Mouse (Mus musculus): ENCODE results near the gene Gm45717. TPM values are rescaled to one million over a fixed set of nuclear protein-coding genes. Genes with fewer than 3 reads are reported as not detected.

Gm45717 gene
- 0.78 TPM in 1 of 2 replicates, not detected in the other for polyA plus RNA-seq (2012; rRNA removed; ENCODE audit: low replicate concordance)

DNA sequence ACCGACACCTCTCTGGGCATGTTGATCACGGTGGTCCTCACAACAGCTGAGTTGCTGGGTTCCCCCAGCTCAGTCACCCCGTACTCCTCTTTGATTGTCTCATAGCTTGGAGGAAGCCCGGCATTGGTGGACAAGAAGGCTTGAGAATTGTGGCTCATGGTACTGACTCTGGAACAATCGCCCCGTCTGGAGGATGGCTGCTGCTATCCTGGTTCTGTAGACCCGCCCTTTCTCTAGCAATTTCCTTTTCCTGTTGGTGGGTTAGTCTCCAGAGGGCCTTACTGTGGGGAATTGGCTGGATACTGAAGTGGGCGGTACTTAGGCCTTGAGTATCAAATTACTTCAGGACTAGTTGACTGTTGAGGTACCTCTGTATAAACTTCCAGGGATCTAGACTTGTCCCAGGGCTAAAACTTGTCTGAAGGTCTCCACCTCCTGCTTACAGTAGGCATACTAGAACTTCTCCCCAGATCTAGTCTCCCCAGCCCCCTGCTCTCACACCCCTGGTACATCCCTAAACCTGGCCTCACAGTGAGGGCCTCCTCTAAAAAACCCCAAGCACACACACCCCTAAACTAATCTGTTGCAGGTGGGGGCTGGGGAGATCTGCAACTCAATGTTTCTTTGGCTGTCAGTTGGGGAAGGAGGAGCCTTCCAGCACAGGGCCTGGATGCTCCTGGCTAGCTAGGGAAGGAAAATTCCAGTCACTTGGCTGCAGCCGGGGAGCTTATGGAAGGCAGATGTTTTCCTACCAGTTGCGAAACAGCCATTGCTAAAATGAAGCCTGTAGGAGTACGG lies at the start of gene Gm45717, which contains the start of gene Ifitm2:
Gene Gm45717 (minus strand): TSS at position 180 of the 798 bp plus-strand sequence.
Gene Ifitm2 (minus strand): TSS at position 230 of the 798 bp plus-strand sequence.

DNA sequence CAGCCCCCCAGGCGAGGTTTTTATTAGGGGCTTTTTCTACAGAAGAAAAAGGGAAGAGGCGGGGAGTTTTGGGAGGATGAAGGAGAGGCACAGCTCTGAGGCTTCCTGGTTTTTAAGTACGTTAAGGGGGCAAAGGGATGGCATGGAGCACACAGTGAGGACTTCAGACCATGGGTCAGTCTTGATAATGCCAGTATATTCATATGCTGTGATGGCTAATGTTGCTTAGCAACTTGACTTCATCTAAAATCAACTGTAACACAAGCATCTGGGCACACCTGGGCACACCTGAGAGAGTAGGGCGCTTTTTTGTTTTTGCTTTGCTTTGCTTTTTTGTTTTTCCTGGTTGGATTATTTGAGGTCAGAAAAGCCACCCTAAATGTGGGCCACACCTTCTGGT lies 11.2 kb upstream of the Gm45717 start, which contains the start of gene Ifitm1:
Gene Ifitm1 (plus strand): TSS at position 301 of the 400 bp plus-strand sequence.

DNA sequence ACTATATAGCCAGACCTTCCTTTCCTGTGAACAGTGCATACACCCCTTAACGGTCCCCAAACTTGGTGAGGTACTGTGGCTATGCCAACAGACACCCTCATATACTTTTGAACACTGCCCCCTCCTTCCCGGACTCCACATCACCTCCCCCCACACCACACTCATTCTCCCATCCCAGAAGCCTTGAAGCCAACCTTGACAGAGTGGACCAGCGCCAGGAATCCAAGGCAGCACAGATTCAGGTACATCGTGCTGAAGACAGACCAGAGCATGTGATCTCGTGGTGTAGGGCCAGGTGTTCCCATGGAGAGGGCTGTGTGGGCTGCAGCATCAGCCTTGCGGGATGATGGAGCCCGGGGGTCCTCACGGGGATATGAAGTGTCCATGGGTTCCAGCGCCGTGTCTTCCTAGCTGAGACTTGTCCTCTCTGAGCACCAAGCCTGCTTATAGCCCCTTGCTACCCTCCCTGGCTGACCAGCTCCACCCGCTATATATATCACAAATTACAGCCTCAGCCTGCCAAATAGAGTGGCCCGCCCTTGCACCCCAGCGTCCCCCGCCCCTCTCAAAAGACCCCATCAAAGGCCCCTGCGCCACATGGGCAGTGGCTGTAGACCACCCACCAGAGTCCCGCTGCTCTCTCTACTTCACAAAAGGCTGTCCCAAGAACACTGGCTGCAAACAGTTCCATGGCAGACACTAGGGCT lies 5.8 kb downstream of the Gm45717 start, which contains the start of gene Ifitm5:
Gene Ifitm5 (minus strand): TSS at position 468 of the 707 bp plus-strand sequence.

DNA sequence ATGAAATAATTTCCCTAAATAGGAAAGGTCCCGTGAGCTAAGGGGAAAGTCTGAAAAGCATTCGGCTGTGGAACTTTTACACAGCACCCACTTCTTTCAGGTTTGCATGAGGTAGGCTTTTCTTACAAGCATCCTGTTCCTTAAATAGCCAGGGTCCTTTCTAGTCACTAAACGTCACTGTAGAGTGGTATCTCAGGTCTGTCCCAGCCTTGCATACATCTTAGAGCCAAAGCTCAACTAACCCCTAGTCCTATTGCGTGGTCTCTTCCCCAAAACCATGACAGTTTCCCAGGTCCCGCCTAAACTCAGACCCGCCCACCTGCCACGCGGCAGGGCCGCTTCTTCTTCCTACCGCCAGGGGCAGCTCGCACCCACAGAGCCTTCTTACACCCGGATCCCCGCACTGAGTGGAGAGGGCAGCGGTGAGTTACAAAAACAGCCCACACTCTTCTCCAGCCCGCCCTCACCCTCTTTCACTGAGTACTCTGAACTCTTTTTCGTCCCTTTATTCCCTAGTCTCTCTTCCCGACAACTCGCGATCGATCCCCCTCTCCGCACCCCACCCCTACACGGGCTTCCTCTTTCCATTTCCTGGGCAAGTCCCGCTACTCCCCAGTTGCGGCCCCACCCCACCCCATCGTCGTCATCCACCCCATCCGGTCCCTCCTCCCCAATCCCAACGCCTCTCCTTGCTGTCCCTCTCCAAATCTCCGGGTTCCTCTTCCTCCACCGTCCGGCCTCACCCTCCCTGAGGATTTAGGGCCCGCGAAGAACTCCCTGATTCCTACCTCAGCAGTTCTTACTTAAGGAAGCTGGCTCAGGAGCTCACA lies 14.3 kb downstream of the Gm45717 start, which contains the start of gene Pgghg:
Gene Pgghg (plus strand): TSS at position 170 of the 830 bp plus-strand sequence.

DNA sequence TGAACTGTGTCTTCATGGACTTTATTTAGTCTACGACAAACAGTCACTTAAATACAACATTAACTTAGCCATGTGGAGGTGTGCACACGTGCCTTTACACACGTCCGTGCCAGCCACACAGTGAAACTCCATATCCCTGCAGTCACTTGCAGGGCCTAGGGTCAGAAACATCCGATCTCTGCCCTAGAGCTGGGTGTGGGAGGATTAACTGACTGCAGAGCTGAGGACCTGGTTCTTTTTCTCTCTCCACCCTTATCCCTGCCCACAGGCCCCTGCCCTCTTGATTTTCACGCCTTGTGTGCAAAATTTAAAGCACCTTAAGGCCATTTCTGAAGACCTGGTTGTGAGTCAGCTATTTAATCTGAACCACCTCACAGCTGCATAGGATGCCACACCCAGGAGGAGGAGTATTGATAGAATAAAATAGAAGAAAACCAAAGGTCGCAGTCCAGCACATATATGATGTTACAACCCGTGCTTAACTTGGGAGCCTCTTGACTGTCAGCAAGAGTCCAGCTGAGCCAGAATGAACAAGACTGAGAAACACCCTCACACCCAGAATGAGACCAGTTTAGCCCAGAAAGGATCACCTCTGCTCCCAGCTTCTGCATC lies 35.2 kb downstream of the Gm45717 start, which contains the start of gene Nlrp6:
Gene Nlrp6 (plus strand): TSS at position 485 of the 612 bp plus-strand sequence.

DNA sequence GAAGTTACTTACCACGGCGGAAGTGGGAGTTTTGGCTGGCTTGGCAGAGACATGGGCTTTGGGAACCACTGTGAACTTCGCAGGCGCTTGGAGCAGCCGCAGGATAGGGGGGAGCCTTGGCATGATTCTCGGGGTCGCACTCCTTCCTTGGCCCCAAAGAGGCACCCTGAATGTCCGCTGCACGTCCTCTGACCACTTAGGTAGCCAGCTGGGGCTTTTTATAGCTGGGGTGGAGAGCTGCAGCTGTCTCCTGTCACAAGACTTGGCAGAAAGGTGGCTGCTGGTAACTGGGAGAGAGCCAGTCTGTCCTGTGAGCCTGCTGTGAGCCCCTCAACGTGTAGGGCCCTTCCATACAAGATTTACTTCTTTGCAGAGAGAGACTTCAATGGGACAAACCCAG lies 55.5 kb downstream of the Gm45717 start, which contains the start of gene Cox8b:
Gene Cox8b (minus strand): TSS at position 227 of the 400 bp plus-strand sequence.

Other genes starting within 250 kb of the Gm45717 start
- 256 and 502 TPM in 2 replicates for gene Cyp2e1, start 192.2 kb downstream of the Gm45717 start, polyA plus RNA-seq (2012; rRNA removed; ENCODE audit: low replicate concordance)
- gene Syce1, start 168.1 kb downstream of the Gm45717 start, polyA plus RNA-seq (2012; rRNA removed; ENCODE audit: low replicate concordance), result 0.07 and 0.33 TPM in 2 replicates
- gene Zfp941, start 133.8 kb downstream of the Gm45717 start, polyA plus RNA-seq (2012; rRNA removed; ENCODE audit: low replicate concordance), result 0.15 TPM in 1 of 2 replicates, not detected in the other
- 14.2 TPM in 1 of 2 replicates, not detected in the other for gene Urah, start 120.9 kb downstream of the Gm45717 start, polyA plus RNA-seq (2012; rRNA removed; ENCODE audit: low replicate concordance)
- gene Scgb1c1, start 110.4 kb downstream of the Gm45717 start, polyA plus RNA-seq (2012; rRNA removed; ENCODE audit: low replicate concordance), result not detected in 2 replicates
- gene Odf3, start 108.1 kb downstream of the Gm45717 start, polyA plus RNA-seq (2012; rRNA removed; ENCODE audit: low replicate concordance), result 0.11 TPM in 1 of 2 replicates, not detected in the other
- not detected in 2 replicates for gene Gm45785, start 99.6 kb downstream of the Gm45717 start, polyA plus RNA-seq (2012; rRNA removed; ENCODE audit: low replicate concordance)
- 114 and 143 TPM in 2 replicates for gene Ric8a, start 99.0 kb downstream of the Gm45717 start, polyA plus RNA-seq (2012; rRNA removed; ENCODE audit: low replicate concordance)
- gene Bet1l, start 98.4 kb downstream of the Gm45717 start, polyA plus RNA-seq (2012; rRNA removed; ENCODE audit: low replicate concordance), result 37.8 and 39.1 TPM in 2 replicates
- gene Psmd13, start 74.0 kb downstream of the Gm45717 start, polyA plus RNA-seq (2012; rRNA removed; ENCODE audit: low replicate concordance), result 76.9 and 91.8 TPM in 2 replicates
- 30.7 and 38.8 TPM in 2 replicates for gene Sirt3, start 73.6 kb downstream of the Gm45717 start, polyA plus RNA-seq (2012; rRNA removed; ENCODE audit: low replicate concordance)
- 147 and 450 TPM in 2 replicates for gene Cox8b, start 55.5 kb downstream of the Gm45717 start, polyA plus RNA-seq (2012; rRNA removed; ENCODE audit: low replicate concordance)
- 0.87 TPM in 1 of 2 replicates, not detected in the other for gene Nlrp6, start 35.0 kb downstream of the Gm45717 start, polyA plus RNA-seq (2012; rRNA removed; ENCODE audit: low replicate concordance)
- 55.4 and 73.1 TPM in 2 replicates for gene Pgghg, start 14.5 kb downstream of the Gm45717 start, polyA plus RNA-seq (2012; rRNA removed; ENCODE audit: low replicate concordance)
- gene Ifitm5, start 5.6 kb downstream of the Gm45717 start, polyA plus RNA-seq (2012; rRNA removed; ENCODE audit: low replicate concordance), result 2.9 and 7.4 TPM in 2 replicates
- gene Ifitm2, start 50 bp upstream of the Gm45717 start, polyA plus RNA-seq (2012; rRNA removed; ENCODE audit: low replicate concordance), result 1,434 and 1,895 TPM in 2 replicates
- gene Ifitm1, start 11.3 kb upstream of the Gm45717 start, polyA plus RNA-seq (2012; rRNA removed; ENCODE audit: low replicate concordance), result 36.0 and 1,392 TPM in 2 replicates
- 721 and 1,416 TPM in 2 replicates for gene Ifitm3, start 54.8 kb upstream of the Gm45717 start, polyA plus RNA-seq (2012; rRNA removed; ENCODE audit: low replicate concordance)
- 17.2 and 25.7 TPM in 2 replicates for gene Ifitm6, start 62.0 kb upstream of the Gm45717 start, polyA plus RNA-seq (2012; rRNA removed; ENCODE audit: low replicate concordance)
- not detected in 2 replicates for gene Gm17387, start 73.2 kb upstream of the Gm45717 start, polyA plus RNA-seq (2012; rRNA removed; ENCODE audit: low replicate concordance)
- gene B4galnt4, start 105.2 kb upstream of the Gm45717 start, polyA plus RNA-seq (2012; rRNA removed; ENCODE audit: low replicate concordance), result 0.26 and 5.6 TPM in 2 replicates
- 1.7 and 14.7 TPM in 2 replicates for gene Pkp3, start 122.3 kb upstream of the Gm45717 start, polyA plus RNA-seq (2012; rRNA removed; ENCODE audit: low replicate concordance)
- 21.2 and 25.3 TPM in 2 replicates for gene Sigirr, start 144.6 kb upstream of the Gm45717 start, polyA plus RNA-seq (2012; rRNA removed; ENCODE audit: low replicate concordance)
- 0.20 and 11.9 TPM in 2 replicates for gene Ano9, start 161.9 kb upstream of the Gm45717 start, polyA plus RNA-seq (2012; rRNA removed; ENCODE audit: low replicate concordance)
- 44.6 and 49.3 TPM in 2 replicates for gene Ptdss2, start 166.4 kb upstream of the Gm45717 start, polyA plus RNA-seq (2012; rRNA removed; ENCODE audit: low replicate concordance)
- gene Rnh1, start 216.9 kb upstream of the Gm45717 start, polyA plus RNA-seq (2012; rRNA removed; ENCODE audit: low replicate concordance), result 139 and 202 TPM in 2 replicates
- gene Hras, start 238.1 kb upstream of the Gm45717 start, polyA plus RNA-seq (2012; rRNA removed; ENCODE audit: low replicate concordance), result 82.4 and 82.9 TPM in 2 replicates
- 6.6 and 7.6 TPM in 2 replicates for gene Lrrc56, start 238.2 kb upstream of the Gm45717 start, polyA plus RNA-seq (2012; rRNA removed; ENCODE audit: low replicate concordance)

All from subcutaneous adipose tissue, adult 2 months (tissue).